Mouse (Mus musculus) neural tube, postnatal 0 days (tissue): Measurements from ENCODE around the gene Gnmt. TPM values are rescaled to one million over a fixed set of nuclear protein-coding genes. Genes with fewer than 3 reads are reported as not detected.

ENCODE experiments used
- polyA plus RNA-seq: library from polyadenylated mRNA; unstranded; fragments of >200 nt; fragmentation: Nextera tagmentation; extraction: Ambion mirVana; gene quantifications from 2 replicates; pipeline ENCODE4 v1.2.1, GENCODE M21; 2015

The Gnmt gene
- 3.0 and 3.5 TPM in 2 replicates for polyA plus RNA-seq

GRCm38 (mm10) chr17:46728904-46729318, at the start of gene Gnmt:
Gnmt (minus strand) TSS chr17:46729168.

GRCm38 (mm10) chr17:46772404-46773277, 43.7 kb upstream of the Gnmt start, which contains the start of gene 2310039H08Rik:
2310039H08Rik (plus strand) TSS chr17:46772635.

GRCm38 (mm10) chr17:46763544-46763943, 34.6 kb upstream of the Gnmt start, which contains the start of gene Ptcra:
Ptcra (minus strand) TSS chr17:46763712.

GRCm38 (mm10) chr17:46751794-46752556, 23.0 kb upstream of the Gnmt start, which contains the start of gene Cnpy3:
Cnpy3 (minus strand) TSS chr17:46752214.

GRCm38 (mm10) chr17:46710959-46711597, 17.9 kb downstream of the Gnmt start, which contains the start of gene Pex6:
Pex6 (plus strand) TSS chr17:46711463.

GRCm38 (mm10) chr17:46704887-46705835, 23.8 kb downstream of the Gnmt start, which contains the start of gene Ppp2r5d:
Ppp2r5d (minus strand) TSS chr17:46705111.

GRCm38 (mm10) chr17:46680760-46681373, 48.1 kb downstream of the Gnmt start, which contains the start of gene Klhdc3:
Klhdc3 (minus strand) TSS chr17:46680914.

GRCm38 (mm10) chr17:46678416-46678815, 50.6 kb downstream of the Gnmt start, which contains the start of gene Mea1:
Mea1 (plus strand) TSS chr17:46678793.

Other genes with a start within 250 kb of the Gnmt start
- 7.8 and 8.7 TPM in 2 replicates for gene Ttbk1, start 241.5 kb downstream of the Gnmt start, polyA plus RNA-seq
- gene Dnph1, start 232.5 kb downstream of the Gnmt start, polyA plus RNA-seq: 12.4 and 15.1 TPM in 2 replicates
- 14.0 and 18.6 TPM in 2 replicates for gene Cul9, start 182.8 kb downstream of the Gnmt start, polyA plus RNA-seq
- 4.0 and 5.5 TPM in 2 replicates for gene Srf, start 173.0 kb downstream of the Gnmt start, polyA plus RNA-seq
- gene Ptk7, start 99.7 kb downstream of the Gnmt start, polyA plus RNA-seq: 21.4 and 22.3 TPM in 2 replicates
- gene Klc4, start 83.1 kb downstream of the Gnmt start, polyA plus RNA-seq: 19.2 and 21.3 TPM in 2 replicates
- gene Mrpl2, start 82.9 kb downstream of the Gnmt start, polyA plus RNA-seq: 84.8 and 87.9 TPM in 2 replicates
- gene Cul7, start 78.8 kb downstream of the Gnmt start, polyA plus RNA-seq: 22.7 and 23.5 TPM in 2 replicates
- gene Rrp36, start 54.8 kb downstream of the Gnmt start, polyA plus RNA-seq: 50.1 and 51.5 TPM in 2 replicates
- gene Mea1, start 50.4 kb downstream of the Gnmt start, polyA plus RNA-seq: 315 and 349 TPM in 2 replicates
- 164 and 171 TPM in 2 replicates for gene Klhdc3, start 48.3 kb downstream of the Gnmt start, polyA plus RNA-seq
- 70.7 and 87.6 TPM in 2 replicates for gene Ppp2r5d, start 24.1 kb downstream of the Gnmt start, polyA plus RNA-seq
- 20.7 and 21.2 TPM in 2 replicates for gene Pex6, start 17.7 kb downstream of the Gnmt start, polyA plus RNA-seq
- 71.4 and 79.9 TPM in 2 replicates for gene Cnpy3, start 23.0 kb upstream of the Gnmt start, polyA plus RNA-seq
- 0.23 and 0.24 TPM in 2 replicates for gene Ptcra, start 34.5 kb upstream of the Gnmt start, polyA plus RNA-seq
- gene 2310039H08Rik, start 43.5 kb upstream of the Gnmt start, polyA plus RNA-seq: 66.4 and 71.7 TPM in 2 replicates
- gene Rpl7l1, start 53.5 kb upstream of the Gnmt start, polyA plus RNA-seq: 55.2 and 63.9 TPM in 2 replicates
- 4.8 and 5.6 TPM in 2 replicates for gene Bicral, start 129.3 kb upstream of the Gnmt start, polyA plus RNA-seq
- gene Tbcc, start 161.5 kb upstream of the Gnmt start, polyA plus RNA-seq: 65.9 and 68.5 TPM in 2 replicates
- not detected in 2 replicates for gene Prph2, start 181.3 kb upstream of the Gnmt start, polyA plus RNA-seq